23 mouse cellular contexts compared by ENCODE assay signal in genomic region chr17:5806823-5807222, GRCm38 (mm10). TPM values are rescaled to one million over a fixed set of nuclear protein-coding genes. Genes with fewer than 3 reads are reported as not detected.
A peak's percentile ranks its signal among the peaks of the same experiment; 100 is the strongest.
DNase-seq lines count a peak whose midpoint lies in the region; ATAC-seq and TF ChIP-seq lines count a peak whose summit lies in the region.
"Had no signal": no experiment of that assay in that cellular context is flagged by ENCODE, and none has a peak within 500 bp of the region (broad histone marks: within the 10 kb centered on the region; RNA-seq: fewer than 3 reads in every experiment).

No protein-coding gene starts in this region.

- H3K9me3 ChIP-seq in embryonic facial prominence, embryonic 12.5 days: no peaks in the 10 kb centered on the region
- no peaks in the 10 kb centered on the region for H3K9me3 ChIP-seq in embryonic facial prominence, embryonic 10.5 days
- H3K9me3 ChIP-seq in liver, embryonic 12.5 days (replicated peaks): no peaks in the 10 kb centered on the region
- no peaks in the 10 kb centered on the region for H3K9me3 ChIP-seq in liver, postnatal 0 days (ENCODE audit: low read length)
- no peaks in the 10 kb centered on the region for H3K9me3 ChIP-seq in MEL (replicated peaks; ENCODE audit: insufficient read depth, low read length)
- H3K9me3 ChIP-seq: embryonic facial prominence, embryonic 13.5 days; forebrain, embryonic 10.5 days; heart, embryonic 10.5 days; hindbrain, embryonic 12.5 days had no signal

- DNase-seq in embryonic facial prominence, embryonic 10.5 days (ENCODE audit: low spot score): no peak
- DNase-seq in liver, postnatal 0 days: no peak
- DNase-seq in MEL (ENCODE audit: low read depth, low spot score): no peak
- no peak for DNase-seq in adrenal gland, postnatal 4 days (ENCODE audit: low spot score in 2 of 2)
- DNase-seq: adrenal gland, postnatal 10 days; cerebellum, adult 2 months; cerebellum, postnatal 10 days; embryo, embryonic 11 days; gastrocnemius, adult 2 months; gastrocnemius, postnatal 25 days; heart, postnatal 4 days had no signal

- H3K4me3 ChIP-seq in embryonic facial prominence, embryonic 12.5 days: no peak overlapping the region
- H3K4me3 ChIP-seq in embryonic facial prominence, embryonic 10.5 days: no peak overlapping the region
- no peak overlapping the region for H3K4me3 ChIP-seq in liver, embryonic 12.5 days
- no peak overlapping the region for H3K4me3 ChIP-seq in liver, postnatal 0 days (ENCODE audit: low read depth, low read length)
- no peak overlapping the region for H3K4me3 ChIP-seq in MEL (ENCODE audit: control insufficient read depth in 1 of 2, insufficient read depth in 1 of 2, low read depth in 2 of 2, low read length in 2 of 2)
- no peak overlapping the region for H3K4me3 ChIP-seq in macrophage (ENCODE audit: inconsistent target)
- H3K4me3 ChIP-seq: embryonic facial prominence, embryonic 13.5 days; erythroblast, embryonic 14.5 days; forebrain, embryonic 10.5 days; gastrocnemius, adult 2 months; heart, embryonic 10.5 days; hindbrain, embryonic 12.5 days had no signal

- no peak overlapping the region for H3K9ac ChIP-seq in embryonic facial prominence, embryonic 12.5 days
- no peak overlapping the region for H3K9ac ChIP-seq in liver, embryonic 12.5 days
- no peak overlapping the region for H3K9ac ChIP-seq in liver, postnatal 0 days (replicated peaks)
- no peak overlapping the region for H3K9ac ChIP-seq in MEL (ENCODE audit: control insufficient read depth, low read depth, low read length, poor library complexity, severe bottlenecking)
- H3K9ac ChIP-seq: embryonic facial prominence, embryonic 13.5 days; hindbrain, embryonic 12.5 days had no signal

- peaks cover 4% of the 10 kb centered on the region; the same call in 1 of the 2 replicates for H3K4me1 ChIP-seq in embryonic facial prominence, embryonic 12.5 days
- H3K4me1 ChIP-seq in embryonic facial prominence, embryonic 10.5 days: peaks cover 21% of the 10 kb centered on the region
- peaks cover 16% of the 10 kb centered on the region for H3K4me1 ChIP-seq in liver, embryonic 12.5 days
- H3K4me1 ChIP-seq in liver, postnatal 0 days (ENCODE audit: insufficient read depth): peaks cover 33% of the 10 kb centered on the region
- peaks cover 6 to 34% of the 10 kb centered on the region in 2 experiments for H3K4me1 ChIP-seq in MEL (ENCODE audit: control insufficient read depth in 1 of 2, insufficient read depth in 2 of 2, low read length in 2 of 2)
- H3K4me1 ChIP-seq: forebrain, embryonic 10.5 days had no signal

- ATAC-seq in embryonic facial prominence, embryonic 12.5 days (ENCODE audit: insufficient number of reproducible peaks, insufficient read depth, low FRiP score, low TSS enrichment): peak; percentile 60; the same call in 1 of the 2 replicates
- ATAC-seq in liver, embryonic 12.5 days: peak; percentile 6; the same call in 1 of the 2 replicates
- no peak for ATAC-seq in liver, postnatal 0 days
- ATAC-seq: CD4-positive, CD25-positive, alpha-beta regulatory T cell, adult 4 months; forebrain, embryonic 14.5 days; hindbrain, embryonic 16.5 days; inflammation-experienced regulatory T-cells, adult 6 months had no signal

- TF ChIP-seq RAD21 in MEL (IDR thresholded peaks at IDR 0.05; ENCODE audit: low read depth, low read length): no peak

- TF ChIP-seq POLR2A in MEL (IDR thresholded peaks at IDR 0.05; ENCODE audit: control insufficient read depth in 1 of 2, insufficient read depth in 1 of 2, low read depth in 1 of 2, low read length in 2 of 2, poor library complexity in 1 of 2): no peak

- no peak overlapping the region for H3K27ac ChIP-seq in embryonic facial prominence, embryonic 12.5 days
- H3K27ac ChIP-seq in embryonic facial prominence, embryonic 10.5 days (replicated peaks): no peak overlapping the region
- H3K27ac ChIP-seq in liver, embryonic 12.5 days: no peak overlapping the region
- H3K27ac ChIP-seq in liver, postnatal 0 days (ENCODE audit: low read depth): no peak overlapping the region
- H3K27ac ChIP-seq in MEL (ENCODE audit: control insufficient read depth, low read depth, low read length) (no peak overlapping the region), macrophage (peak overlapping the region; percentile 83)
- H3K27ac ChIP-seq: embryonic facial prominence, embryonic 13.5 days; heart, embryonic 10.5 days; hindbrain, embryonic 12.5 days had no signal

- H3K79me2 ChIP-seq in MEL (ENCODE audit: control insufficient read depth, insufficient read depth, low read length, poor library complexity) (no peaks in the 10 kb centered on the region), macrophage (ENCODE audit: inconsistent target) (no peaks in the 10 kb centered on the region)

- 83% methylated on average over 2 of the region's 2 CpGs for WGBS in embryonic facial prominence, embryonic 12.5 days
- 90% methylated on average over 2 of the region's 2 CpGs for WGBS in embryonic facial prominence, embryonic 10.5 days
- WGBS in liver, embryonic 12.5 days (ENCODE audit: insufficient replicate concordance): 68% methylated on average over 2 of the region's 2 CpGs
- WGBS in liver, postnatal 0 days (ENCODE audit: insufficient replicate concordance): 72% methylated on average over 2 of the region's 2 CpGs
- 100% methylated on average over 2 of the region's 2 CpGs for WGBS in macrophage (ENCODE audit: missing documents)

- no peak for TF ChIP-seq EP300 in liver, postnatal 0 days (IDR thresholded peaks at IDR 0.05; ENCODE audit: low read depth)
- no peak for TF ChIP-seq EP300 in MEL (IDR thresholded peaks at IDR 0.05; ENCODE audit: low read depth in 1 of 2, low read length in 2 of 2)

- no peak for TF ChIP-seq CTCF in liver, postnatal 0 days (IDR thresholded peaks at IDR 0.05; ENCODE audit: low read depth)
- no peak for TF ChIP-seq CTCF in MEL (IDR thresholded peaks at IDR 0.05 in 2 of 3, conservative IDR thresholded peaks at IDR 0.05 in 1 of 3; ENCODE audit: control insufficient read depth in 1 of 3, insufficient read depth in 1 of 3, low read depth in 2 of 3, low read length in 3 of 3, poor library complexity in 1 of 3, severe bottlenecking in 1 of 3)

- H3K4me2 ChIP-seq in embryonic facial prominence, embryonic 12.5 days (replicated peaks): no peak overlapping the region
- no peak overlapping the region for H3K4me2 ChIP-seq in liver, embryonic 12.5 days
- no peak overlapping the region for H3K4me2 ChIP-seq in liver, postnatal 0 days (ENCODE audit: low read depth, low read length)
- H3K4me2 ChIP-seq: embryonic facial prominence, embryonic 13.5 days; hindbrain, embryonic 12.5 days had no signal

- no peaks in the 10 kb centered on the region for H3K36me3 ChIP-seq in embryonic facial prominence, embryonic 12.5 days
- H3K36me3 ChIP-seq in embryonic facial prominence, embryonic 10.5 days (replicated peaks): no peaks in the 10 kb centered on the region
- no peaks in the 10 kb centered on the region for H3K36me3 ChIP-seq in liver, embryonic 12.5 days
- no peaks in the 10 kb centered on the region for H3K36me3 ChIP-seq in liver, postnatal 0 days (replicated peaks; ENCODE audit: insufficient read depth, low read length)
- peaks cover 0 to 14% of the 10 kb centered on the region in 2 experiments; a peak in 2 of 4 replicates for H3K36me3 ChIP-seq in MEL (ENCODE audit: control insufficient read depth in 1 of 2, insufficient read depth in 2 of 2, low read length in 2 of 2)
- no peaks in the 10 kb centered on the region for H3K36me3 ChIP-seq in macrophage (ENCODE audit: inconsistent target)
- H3K36me3 ChIP-seq: embryonic facial prominence, embryonic 13.5 days; forebrain, embryonic 10.5 days; heart, embryonic 10.5 days; hindbrain, embryonic 12.5 days had no signal

- H3K27me3 ChIP-seq in embryonic facial prominence, embryonic 12.5 days: no peaks in the 10 kb centered on the region
- no peaks in the 10 kb centered on the region for H3K27me3 ChIP-seq in embryonic facial prominence, embryonic 10.5 days (replicated peaks; ENCODE audit: low read depth, poor library complexity, severe bottlenecking)
- H3K27me3 ChIP-seq in liver, embryonic 12.5 days (replicated peaks): no peaks in the 10 kb centered on the region
- no peaks in the 10 kb centered on the region for H3K27me3 ChIP-seq in liver, postnatal 0 days (ENCODE audit: insufficient read depth, low read length)
- H3K27me3 ChIP-seq in MEL (ENCODE audit: control insufficient read depth in 1 of 2, insufficient read depth in 2 of 2, low read length in 2 of 2): no peaks in the 10 kb centered on the region
- H3K27me3 ChIP-seq: embryonic facial prominence, embryonic 13.5 days; hindbrain, embryonic 12.5 days had no signal

TF ChIP-seq in MEL, 35 proteins besides CTCF, POLR2A, EP300 and RAD21:
- no peak for TF ChIP-seq TBP (IDR thresholded peaks at IDR 0.05; ENCODE audit: low read depth, low read length)
- no peak for TF ChIP-seq USF2 (IDR thresholded peaks at IDR 0.05; ENCODE audit: borderline replicate concordance in 1 of 2, insufficient read depth in 1 of 2, low read depth in 1 of 2, low read length in 2 of 2)
- no peak for TF ChIP-seq BHLHE40 (IDR thresholded peaks at IDR 0.05; ENCODE audit: borderline replicate concordance, low read depth, low read length)
- TF ChIP-seq POLR2AphosphoS5 (IDR thresholded peaks at IDR 0.05; ENCODE audit: borderline replicate concordance, low read depth, low read length): peak; percentile 50; the same call in 1 of the 2 replicates
- no peak for TF ChIP-seq UBTF (IDR thresholded peaks at IDR 0.05; ENCODE audit: borderline replicate concordance, insufficient read depth, low read depth, low read length)
- TF ChIP-seq E2F4 (IDR thresholded peaks at IDR 0.05; ENCODE audit: borderline replicate concordance, low read depth, low read length): no peak
- no peak for TF ChIP-seq MYC (IDR thresholded peaks at IDR 0.05; ENCODE audit: low read depth, low read length)
- TF ChIP-seq JUND (IDR thresholded peaks at IDR 0.05; ENCODE audit: low read depth, low read length): no peak
TF ChIP-seq in MEL: peak in this region for 1.

RNA-seq across cellular contexts. Expression of gene Snx9, which starts 34.3 kb away (rescaled TPM):
- 31.7 and 33.3 TPM in 2 replicates for polyA plus RNA-seq in embryonic facial prominence, embryonic 12.5 days (2016; fragmentation: Nextera tagmentation; extraction: Ambion mirVana)
- polyA plus RNA-seq in embryonic facial prominence, embryonic 10.5 days (2016; fragmentation: Nextera tagmentation; extraction: Ambion mirVana): 16.3 and 19.5 TPM in 2 replicates
- 22.7 and 23.5 TPM in 2 replicates for polyA plus RNA-seq in liver, embryonic 12.5 days (2016; fragmentation: Nextera tagmentation; extraction: Ambion mirVana)
- polyA plus RNA-seq in liver, postnatal 0 days (2015; fragmentation: Nextera tagmentation; extraction: Ambion mirVana): 13.1 and 13.5 TPM in 2 replicates
- total RNA-seq in MEL (2012; rRNA removed): 12.6 and 12.9 TPM in 2 replicates
- polyA plus RNA-seq in MEL (2012; ENCODE audit: insufficient read depth in 1 of 2, insufficient read length in 2 of 2, low read depth in 1 of 2, low replicate concordance in 2 of 2, missing spikeins in 1 of 2) (10 to 100 TPM in 1 of 2 experiments, not detected in 1; 22.8 TPM), macrophage (2018) (68.0 to 101 TPM (median 94.1 TPM) in 3 replicates)
- 100 to 1,000 TPM in 4 of 26 experiments, 10 to 100 TPM in 22; 41.9 to 208 (median 75.3) TPM for total RNA-seq in macrophage (2018; cell fraction: chromatin; rRNA removed)
- 100 to 1,000 TPM in 12 of 26 experiments, 10 to 100 TPM in 14; 50.3 to 124 (median 79.9) TPM for total RNA-seq in macrophage (2018; cell fraction: cytosol; rRNA removed)
- total RNA-seq in macrophage (2018; cell fraction: nucleus; rRNA removed): 10 to 100 TPM; 41.7 to 89.2 (median 65.9) TPM
- total RNA-seq in adrenal gland, postnatal 4 days (2021): 10 to 100 TPM; 52.0 to 57.6 TPM
